Comparison of ENCODE assay signal across 10 mouse cellular contexts in genomic region chr13:94882221-94882620, GRCm38 (mm10). TPM values are rescaled to one million over a fixed set of nuclear protein-coding genes. Genes with fewer than 3 reads are reported as not detected.
DNase-seq lines count a peak whose midpoint lies in the region; ATAC-seq and TF ChIP-seq lines count a peak whose summit lies in the region.
"Had no signal": no experiment of that assay in that cellular context is flagged by ENCODE, and none has a peak within 500 bp of the region (broad histone marks: within the 10 kb centered on the region; RNA-seq: fewer than 3 reads in every experiment).

No protein-coding gene starts in this region.

- WGBS in intestine, embryonic 15.5 days: 1% methylated on average over 10 of the region's 10 CpGs
- WGBS in neural tube, embryonic 14.5 days: under 1% methylated on average over 10 of the region's 10 CpGs

- H3K9me3 ChIP-seq in megakaryocyte, embryonic 14.5 days: peaks cover 15% of the 10 kb centered on the region; the same call in 1 of the 2 replicates
- no peaks in the 10 kb centered on the region for H3K9me3 ChIP-seq in intestine, embryonic 15.5 days
- H3K9me3 ChIP-seq in neural tube, embryonic 14.5 days (ENCODE audit: control insufficient read depth, low read length): no peaks in the 10 kb centered on the region

- H3K27me3 ChIP-seq in megakaryocyte, embryonic 14.5 days (replicated peaks): peaks cover 82% of the 10 kb centered on the region
- H3K27me3 ChIP-seq in intestine, embryonic 15.5 days (replicated peaks): peaks cover 73% of the 10 kb centered on the region
- H3K27me3 ChIP-seq in neural tube, embryonic 14.5 days (ENCODE audit: control insufficient read depth, insufficient read depth, low read length): peaks cover 72% of the 10 kb centered on the region

- no peak for ATAC-seq in megakaryocyte, adult 5-6 weeks (ENCODE audit: poor library complexity, severe bottlenecking)
- ATAC-seq in intestine, embryonic 15.5 days: no peak
- no peak for ATAC-seq in neural tube, embryonic 14.5 days (ENCODE audit: low read depth)

- peak overlapping the region; percentile 74 for H3K4me3 ChIP-seq in gastrocnemius, adult 2 months
- peak overlapping the region; percentile 88 for H3K4me3 ChIP-seq in megakaryocyte, embryonic 14.5 days (replicated peaks)
- peak overlapping the region; percentile 41; the same call in 1 of the 2 replicates for H3K4me3 ChIP-seq in intestine, embryonic 15.5 days (replicated peaks)
- H3K4me3 ChIP-seq in neural tube, embryonic 14.5 days (ENCODE audit: low read depth, low read length): 0 out of 2 replicates have a peak overlapping the region, but pooled peaks have one; percentile 1

- H3K9ac ChIP-seq in intestine, embryonic 15.5 days: no peak overlapping the region
- H3K9ac ChIP-seq in neural tube, embryonic 14.5 days (replicated peaks; ENCODE audit: low read depth, low read length): no peak overlapping the region

- no peaks in the 10 kb centered on the region for H3K36me3 ChIP-seq in megakaryocyte, embryonic 14.5 days (replicated peaks; ENCODE audit: low read length)
- no peaks in the 10 kb centered on the region for H3K36me3 ChIP-seq in intestine, embryonic 15.5 days
- H3K36me3 ChIP-seq in neural tube, embryonic 14.5 days (ENCODE audit: control insufficient read depth, insufficient read depth, low read length): no peaks in the 10 kb centered on the region

- H3K27ac ChIP-seq in gastrocnemius, adult 2 months: no peak overlapping the region
- H3K27ac ChIP-seq in intestine, embryonic 15.5 days: no peak overlapping the region
- peak overlapping the region; percentile 28; the same call in 1 of the 2 replicates for H3K27ac ChIP-seq in neural tube, embryonic 14.5 days (ENCODE audit: low read depth, low read length)

- intact Hi-C loops in gastrocnemius, adult 2 months (cut with DNase I): no loop called here
- intact Hi-C loops in gastrocnemius, postnatal 14 days (cut with DNase I; ENCODE audit: low total_unique reads): no loop called here

- DNase-seq in gastrocnemius, adult 2 months: no peak
- no peak for DNase-seq in gastrocnemius, postnatal 14 days
- DNase-seq in right cerebral cortex, postnatal 14 days: no peak
- DNase-seq in thymus, postnatal 14 days: no peak
- DNase-seq: adrenal gland, postnatal 36 days had no signal

- no peak for TF ChIP-seq CTCF in gastrocnemius, adult 2 months (IDR thresholded peaks at IDR 0.05)

- peak overlapping the region; percentile 85; the same call in 1 of the 2 replicates for H3K4me2 ChIP-seq in intestine, embryonic 15.5 days (replicated peaks)
- H3K4me2 ChIP-seq in neural tube, embryonic 14.5 days (ENCODE audit: low read depth, low read length): no peak overlapping the region

- peaks cover 38% of the 10 kb centered on the region for H3K4me1 ChIP-seq in megakaryocyte, embryonic 14.5 days
- H3K4me1 ChIP-seq in intestine, embryonic 15.5 days (replicated peaks): peaks cover 21% of the 10 kb centered on the region
- peaks cover 8% of the 10 kb centered on the region; the same call in 1 of the 2 replicates for H3K4me1 ChIP-seq in neural tube, embryonic 14.5 days (ENCODE audit: control insufficient read depth, insufficient read depth, low read length)

RNA-seq across cellular contexts. Expression of gene Otp, which starts 6.8 kb away (rescaled TPM):
- not detected for total RNA-seq in gastrocnemius, adult 2 months (2021)
- total RNA-seq in gastrocnemius, postnatal 14 days (2021): not detected
- polyA plus RNA-seq in megakaryocyte, embryonic 14.5 days (2012; ENCODE audit: insufficient read depth, low replicate concordance): not detected in 2 replicates
- not detected in 2 replicates for total RNA-seq in megakaryocyte, adult 5-6 weeks (2015)
- not detected in 2 replicates for total RNA-seq in megakaryocyte, adult 5-6 weeks (2017)
- polyA plus RNA-seq in intestine, embryonic 15.5 days (2015; fragmentation: Nextera tagmentation; extraction: Ambion mirVana): not detected in 2 replicates
- 10.0 and 13.5 TPM in 2 replicates for polyA plus RNA-seq in neural tube, embryonic 14.5 days (2014; fragmentation: Nextera tagmentation; extraction: Ambion mirVana)
- total RNA-seq: adrenal gland, postnatal 36 days; liver, adult 2 months had no signal
- polyA plus RNA-seq: liver, adult 2 months had no signal

Comparison
In these comparisons a context has a peak if more than half of its experiments do, and no peak if none do; other contexts are left out.
1. H3K4me3 ChIP-seq: peak in every context shown above with its lines; median percentile 88 in megakaryocyte, embryonic 14.5 days; 74 in gastrocnemius, adult 2 months; 41 in intestine, embryonic 15.5 days; 1 in neural tube, embryonic 14.5 days.